Mouse (Mus musculus) bone marrow macrophage, adult 2 months (primary cell): ENCODE results near the gene Vti1a. TPM values are rescaled to one million over a fixed set of nuclear protein-coding genes. Genes with fewer than 3 reads are reported as not detected.

Experiments
- H3K27ac ChIP-seq: 2 replicates; pipeline ENCODE4 v1.5.1; 2012; ENCODE audit warnings: low read depth, low read length; ENCODE audit not compliant: insufficient read depth
- H3K4me1 ChIP-seq: 2 replicates; pipeline ENCODE4 v1.6.1; 2012; ENCODE audit warnings: low read length; ENCODE audit not compliant: control insufficient read depth, insufficient read depth
- H3K4me3 ChIP-seq: 2 replicates; pipeline ENCODE4 v1.5.1; 2012; ENCODE audit warnings: mild to moderate bottlenecking, low read length, moderate library complexity; ENCODE audit not compliant: insufficient read depth
- CTCF ChIP-seq: IDR thresholded peaks from 2 replicates; pipeline ENCODE4 v1.5.1; 2012; ENCODE audit warnings: low read depth, mild to moderate bottlenecking, low read length, moderate library complexity
- POLR2A ChIP-seq: IDR thresholded peaks from 2 replicates; pipeline ENCODE4 v1.6.1; 2012; ENCODE audit warnings: mild to moderate bottlenecking, low read depth, low read length, borderline replicate concordance
- polyA plus RNA-seq: library from polyadenylated mRNA; stranded (reverse); fragments of >200 nt; gene quantifications from 2 replicates; pipeline ENCODE4 v1.2.4, GENCODE M21; 2012; ENCODE audit not compliant: missing spikeins, insufficient read depth, insufficient read length

The Vti1a gene
- polyA plus RNA-seq, 1 experiment: 31.7 TPM

DNA sequence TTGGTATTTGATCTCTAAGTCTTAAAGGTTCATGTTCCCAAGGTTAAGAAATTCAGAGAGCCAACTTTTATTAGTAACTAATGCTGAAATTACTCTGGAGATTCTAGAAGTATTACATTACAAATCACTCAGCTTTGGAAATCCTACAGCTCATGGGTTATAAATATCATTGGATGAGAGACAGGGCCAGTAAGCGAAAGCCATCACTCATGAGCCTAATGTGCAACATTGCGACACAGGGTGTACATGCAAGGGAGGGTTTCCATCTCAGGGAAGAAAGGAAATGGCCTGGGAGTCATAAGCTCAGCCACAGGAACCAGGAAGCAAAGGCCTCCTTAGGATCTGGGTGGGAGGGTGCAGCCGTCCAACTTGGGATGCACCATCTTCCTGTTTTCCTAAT, 213.9 kb downstream of the Vti1a start:
- no peak overlapping the region for H3K27ac ChIP-seq
- H3K4me1 ChIP-seq: peaks cover 6% of the 10 kb centered on the region; the same call in 1 of the 2 replicates
- TF ChIP-seq CTCF: no peak
- TF ChIP-seq POLR2A: no peak

DNA sequence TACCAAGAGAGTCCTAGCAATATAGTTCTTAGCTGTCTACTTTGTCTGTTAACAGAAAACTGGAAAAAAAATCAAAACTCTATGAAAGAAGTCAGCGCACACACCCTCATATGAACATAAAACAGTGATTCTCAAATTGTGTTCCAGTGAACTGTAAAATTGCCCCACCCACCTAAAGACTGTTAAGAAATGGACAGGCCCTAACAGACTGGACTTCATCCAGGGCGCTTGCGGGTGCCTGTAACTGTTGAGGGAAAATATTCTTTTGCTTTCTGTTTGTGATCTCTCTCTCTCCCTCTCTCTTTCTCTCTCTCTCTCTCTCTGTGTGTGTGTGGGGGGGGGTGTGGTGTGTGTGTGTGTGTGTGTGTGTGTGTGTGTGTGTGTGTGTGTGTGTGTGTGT, 216.6 kb downstream of the Vti1a start:
- TF ChIP-seq POLR2A: no peak
- no peak for TF ChIP-seq CTCF
- Histone ChIP-seq H3K27ac (no peak overlapping the region), H3K4me1 (peaks cover 9% of the 10 kb centered on the region), H3K4me3 (no peak overlapping the region)

More for the DNA sequence above, 213.9 kb downstream of the Vti1a start:
- no peak overlapping the region for H3K4me3 ChIP-seq

DNA sequence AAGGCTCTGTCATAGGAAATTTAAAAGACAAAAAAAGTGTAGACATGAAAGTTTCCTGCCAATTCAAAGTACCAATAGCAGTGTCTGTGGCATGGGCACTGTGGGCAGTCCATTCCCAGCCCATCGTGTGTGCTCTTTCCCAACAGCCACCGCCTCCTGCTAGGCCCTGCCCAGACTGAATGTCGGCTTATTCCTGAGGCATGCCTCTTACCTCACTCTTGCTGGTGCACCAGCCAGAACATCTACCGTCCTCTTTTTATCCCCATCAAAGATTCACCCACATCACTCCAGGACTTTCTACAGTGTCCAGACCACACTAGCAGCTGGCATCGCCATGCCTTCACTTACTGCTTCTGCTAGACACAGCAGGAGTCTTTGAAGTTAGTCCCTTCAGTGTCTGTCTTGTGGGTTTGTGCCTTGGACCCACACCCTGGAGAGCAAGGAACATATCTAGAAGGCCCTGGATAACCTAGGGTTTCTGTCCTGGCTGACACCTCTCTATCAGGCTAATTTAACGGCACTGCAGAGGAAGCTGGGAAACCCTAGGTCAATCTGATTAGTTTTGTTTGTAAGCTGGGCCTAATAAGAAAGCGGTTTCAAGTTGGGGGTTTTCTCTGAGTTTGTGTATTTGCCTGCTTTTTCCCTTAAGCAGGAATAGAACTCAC, 220.3 kb downstream of the Vti1a start:
- Histone ChIP-seq H3K4me3 (no peak overlapping the region), H3K27ac (no peak overlapping the region), H3K4me1 (peaks cover 14% of the 10 kb centered on the region)
- TF ChIP-seq CTCF (no peak), POLR2A (no peak)

DNA sequence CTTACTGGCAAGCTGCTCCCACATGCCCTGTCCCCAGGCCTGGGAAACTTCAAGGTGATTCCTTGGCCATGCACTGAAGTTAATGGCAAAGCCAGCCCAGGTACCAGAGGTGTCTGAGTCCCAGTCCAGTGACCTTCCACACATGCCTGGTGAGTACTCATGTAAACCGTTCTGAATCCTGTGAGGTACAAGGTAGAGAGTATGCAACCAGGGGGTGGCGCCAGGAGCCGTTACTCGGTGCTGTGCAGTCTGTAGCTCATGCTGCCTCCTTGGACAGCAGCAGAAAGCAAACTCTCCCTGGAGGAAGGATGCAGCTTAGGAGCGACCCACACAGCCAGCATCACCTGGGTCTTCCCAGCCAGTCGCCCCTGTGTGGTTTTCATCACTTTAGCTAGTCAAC, 221.6 kb downstream of the Vti1a start:
- TF ChIP-seq CTCF: no peak
- TF ChIP-seq POLR2A: no peak
- Histone ChIP-seq H3K4me1 (peaks cover 21% of the 10 kb centered on the region), H3K4me3 (no peak overlapping the region), H3K27ac (no peak overlapping the region)

DNA sequence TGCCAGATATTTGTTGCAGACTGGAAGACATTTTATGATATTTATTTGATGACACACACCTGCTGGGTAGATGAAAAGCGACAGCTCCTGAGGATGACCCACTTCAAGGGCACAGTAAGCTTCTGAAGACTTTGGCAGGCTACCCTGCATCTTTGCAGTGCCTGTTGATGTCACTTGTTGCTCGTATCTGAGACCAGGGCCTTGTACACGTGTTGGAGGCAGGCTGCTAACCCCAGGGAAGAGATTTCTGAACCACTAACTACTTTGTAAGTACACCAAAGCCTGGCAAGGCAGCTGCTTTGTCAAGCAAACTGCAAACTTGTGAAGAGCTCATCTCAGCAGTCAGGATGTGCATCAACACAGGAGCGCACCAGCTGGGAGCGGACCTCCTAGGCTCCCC, 225.5 kb downstream of the Vti1a start:
- no peak for TF ChIP-seq CTCF
- no peak for TF ChIP-seq POLR2A
- Histone ChIP-seq H3K4me1 (peaks cover 40% of the 10 kb centered on the region), H3K27ac (no peak overlapping the region), H3K4me3 (no peak overlapping the region)

DNA sequence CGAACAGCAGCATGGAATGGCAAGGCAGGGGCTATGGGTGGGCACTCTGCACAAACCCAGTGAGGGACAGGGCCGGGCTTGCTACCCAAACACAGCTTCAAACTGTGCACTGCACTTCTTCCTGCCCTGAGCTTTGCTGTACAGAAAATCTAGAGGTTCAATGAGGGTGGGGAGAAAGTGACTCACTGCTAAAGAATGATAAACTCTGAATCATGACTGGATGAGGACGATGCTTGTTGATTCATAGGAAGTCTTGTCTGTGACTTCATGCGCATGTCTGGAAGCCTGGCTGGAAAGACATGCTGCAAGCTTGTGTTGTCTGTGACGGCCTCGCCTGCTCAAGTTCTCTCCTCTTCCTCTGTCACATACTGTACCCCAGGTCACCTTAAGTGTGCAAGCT, 226.4 kb downstream of the Vti1a start:
- TF ChIP-seq POLR2A (no peak), CTCF (no peak)
- peaks cover 39% of the 10 kb centered on the region for H3K4me1 ChIP-seq
- H3K4me3 ChIP-seq: no peak overlapping the region
- no peak overlapping the region for H3K27ac ChIP-seq

DNA sequence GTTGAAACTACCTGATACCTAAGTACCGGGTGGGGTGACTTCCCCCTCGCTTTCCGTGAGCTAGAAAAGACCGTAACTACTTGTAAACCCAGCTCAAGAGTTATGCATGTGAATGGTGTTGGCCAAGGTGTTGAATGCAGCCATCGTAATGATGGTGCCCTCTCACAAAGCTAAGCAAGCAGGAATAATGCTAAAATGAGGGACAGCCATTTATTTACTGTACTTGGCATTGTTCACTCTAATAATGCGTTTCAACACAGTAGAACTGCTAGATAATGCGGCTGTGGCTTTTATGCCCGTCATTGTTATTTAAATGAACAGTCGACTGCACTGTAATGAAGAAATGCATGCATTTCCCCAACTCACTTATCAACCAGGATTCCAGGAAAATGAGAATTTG, 227.1 kb downstream of the Vti1a start:
- H3K27ac ChIP-seq: no peak overlapping the region
- peaks cover 42% of the 10 kb centered on the region for H3K4me1 ChIP-seq

DNA sequence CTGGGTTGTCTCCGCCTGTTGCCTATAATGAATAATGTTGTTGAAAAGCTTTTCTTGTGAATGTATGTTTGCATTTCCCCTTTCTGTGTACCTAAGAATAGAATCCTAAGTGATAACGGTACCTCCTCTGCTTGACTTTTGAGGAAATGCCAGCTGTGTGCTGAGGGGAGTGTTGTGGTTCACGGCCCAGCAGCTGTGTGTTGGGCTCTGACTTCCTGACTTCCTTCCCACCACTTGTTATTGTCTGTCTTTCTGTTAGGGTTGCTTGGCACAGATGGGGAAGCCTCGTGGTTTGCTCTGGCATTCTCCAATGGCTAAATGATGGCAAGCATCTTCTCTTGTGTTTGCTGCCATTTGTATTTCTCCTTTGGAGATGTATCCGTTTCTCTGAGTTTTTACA, 228.4 kb downstream of the Vti1a start:
- no peak overlapping the region for H3K27ac ChIP-seq
- TF ChIP-seq CTCF: no peak
- TF ChIP-seq POLR2A: no peak
- H3K4me1 ChIP-seq: peaks cover 46% of the 10 kb centered on the region
- no peak overlapping the region for H3K4me3 ChIP-seq

More for the DNA sequence above, 227.1 kb downstream of the Vti1a start:
- no peak for TF ChIP-seq POLR2A
- no peak for TF ChIP-seq CTCF
- no peak overlapping the region for H3K4me3 ChIP-seq

DNA sequence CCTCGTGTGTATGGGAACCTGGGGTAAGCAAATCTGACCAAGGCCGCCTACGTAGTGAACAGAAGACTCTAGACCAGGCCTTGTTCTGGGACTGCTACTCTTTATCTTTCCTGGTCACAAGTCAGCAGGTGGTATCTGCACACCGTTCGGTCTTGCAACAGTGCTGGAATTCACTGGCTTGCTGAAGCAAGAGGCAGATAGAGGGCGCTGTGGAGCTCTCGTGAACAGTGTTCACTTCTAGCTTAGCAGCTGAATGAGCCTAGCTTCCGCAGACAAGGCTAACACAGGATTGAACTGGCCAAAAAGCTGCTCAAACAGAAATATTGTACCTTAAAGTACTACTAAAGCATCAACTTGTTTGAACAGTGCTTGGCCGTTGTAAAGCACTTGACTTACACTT, 229.4 kb downstream of the Vti1a start:
- no peak overlapping the region for H3K27ac ChIP-seq
- no peak overlapping the region for H3K4me3 ChIP-seq
- peaks cover 43% of the 10 kb centered on the region for H3K4me1 ChIP-seq
- TF ChIP-seq CTCF (peak; percentile 59), POLR2A (no peak)

DNA sequence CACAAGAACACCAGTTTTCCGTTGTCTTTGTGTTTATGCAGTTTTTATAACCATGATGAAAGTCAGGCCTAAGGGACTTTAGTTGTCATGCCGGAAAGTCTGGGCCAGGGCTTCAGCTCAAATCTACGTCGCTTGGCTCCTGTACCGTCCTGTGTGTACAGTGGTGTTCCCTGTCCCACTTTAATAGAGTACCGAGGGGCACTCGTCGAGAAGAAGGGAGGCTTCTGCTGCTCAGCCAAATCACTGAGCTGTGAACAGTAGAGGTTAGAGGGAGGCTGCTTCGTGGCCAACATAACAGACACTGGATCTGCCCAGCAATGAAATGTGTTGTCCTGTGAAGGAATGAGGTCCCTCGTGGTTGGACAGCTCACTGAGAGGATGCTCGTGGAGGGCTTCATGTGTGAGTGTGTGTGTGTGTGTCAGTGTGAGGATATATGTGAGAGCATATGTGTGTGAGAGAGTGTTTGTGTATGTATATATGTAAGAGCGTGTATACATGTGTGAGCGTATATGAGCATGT, 230.0 kb downstream of the Vti1a start:
- Histone ChIP-seq H3K27ac (no peak overlapping the region), H3K4me3 (no peak overlapping the region), H3K4me1 (peaks cover 43% of the 10 kb centered on the region)
- TF ChIP-seq CTCF (no peak), POLR2A (no peak)
